Mouse (Mus musculus) cerebellum, postnatal 25 days (tissue): ENCODE data around the gene Lsamp.
A peak's percentile ranks its signal among the peaks of the same experiment; 100 is the strongest.

ENCODE experiments used
- DNase-seq, 2 experiments: peaks; one replicate each; pipeline ENCODE4 v3.0.0; 2021; ENCODE audit warnings: mixed read lengths in 2 of 2

Gene Lsamp

DNA sequence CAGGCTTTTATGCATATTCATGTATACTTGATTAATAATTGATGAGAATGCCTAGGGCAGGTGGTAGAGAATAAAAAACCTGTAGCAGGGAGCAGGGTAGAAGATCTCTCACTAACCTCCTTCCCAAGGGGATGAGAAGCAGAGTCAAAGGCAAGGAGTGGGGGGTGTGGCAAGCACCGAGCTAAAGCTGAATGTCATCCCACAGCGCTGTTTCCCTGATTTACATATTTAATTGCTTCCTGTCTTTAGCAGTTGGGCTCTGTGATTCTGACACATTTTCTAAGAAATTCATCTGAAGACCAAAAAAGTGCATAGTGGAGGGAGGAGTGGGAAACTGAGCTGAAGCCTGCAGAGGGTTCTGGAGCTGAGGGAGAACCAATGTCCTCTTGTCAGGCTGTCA lies 708.1 kb downstream of the Lsamp start:
- no peak for DNase-seq

DNA sequence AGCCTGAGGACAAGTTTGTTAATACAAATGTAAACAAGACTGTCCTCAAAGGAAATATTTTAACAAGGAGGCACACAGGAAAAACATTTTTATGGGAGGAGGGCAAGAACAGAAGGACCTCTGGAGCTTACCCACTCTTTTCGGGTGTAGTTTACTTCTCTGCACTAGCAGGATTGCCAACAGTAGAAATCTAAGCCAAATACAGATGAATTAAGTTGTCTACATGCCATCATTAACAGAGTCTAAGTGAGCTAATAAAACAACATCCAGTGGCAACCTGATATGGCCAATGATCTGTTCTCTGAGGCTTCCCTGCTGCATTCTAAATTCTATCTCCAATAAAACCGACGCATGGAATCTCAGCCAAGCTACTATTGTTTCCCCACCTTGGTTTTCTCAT lies 713.1 kb downstream of the Lsamp start:
- DNase-seq: no peak

DNA sequence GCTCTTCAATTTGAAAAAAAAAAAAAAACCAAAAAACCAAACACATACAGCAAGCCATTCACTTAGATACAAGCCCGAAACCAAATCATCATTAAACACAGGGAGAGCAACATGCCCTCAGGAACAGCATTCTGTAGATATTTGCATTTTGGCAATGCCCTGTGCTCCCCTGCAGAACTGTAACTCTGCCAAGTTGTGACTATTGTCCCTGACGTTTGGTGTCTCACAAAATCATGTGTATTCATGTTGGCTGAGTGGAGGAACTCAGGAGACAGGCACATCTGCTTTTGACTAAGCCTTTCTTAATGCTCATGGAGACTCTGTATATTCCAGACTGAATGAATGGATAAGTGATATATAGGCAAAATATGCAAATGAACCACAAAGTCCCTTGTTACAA lies 724.4 kb downstream of the Lsamp start:
- DNase-seq: peak; percentile 9 to 23

DNA sequence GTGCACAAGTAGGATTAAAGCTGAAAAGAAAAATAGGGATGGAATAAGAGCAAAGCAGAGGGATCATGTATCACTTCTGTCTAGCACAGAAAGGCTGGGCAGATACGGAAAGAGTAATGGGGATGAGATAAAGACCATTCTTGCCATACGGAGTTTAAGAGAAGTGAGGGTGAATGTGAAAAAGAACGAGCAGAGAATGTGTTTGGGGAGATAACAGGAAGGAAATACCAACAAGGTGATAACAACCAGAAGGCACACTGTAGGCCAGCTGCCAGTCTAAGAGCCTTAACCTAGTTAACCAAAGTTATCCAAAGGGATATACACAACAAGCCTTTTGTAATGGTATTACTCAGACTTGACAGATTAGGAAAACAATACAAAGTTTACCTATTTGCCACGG lies 725.4 kb downstream of the Lsamp start:
- DNase-seq: no peak

DNA sequence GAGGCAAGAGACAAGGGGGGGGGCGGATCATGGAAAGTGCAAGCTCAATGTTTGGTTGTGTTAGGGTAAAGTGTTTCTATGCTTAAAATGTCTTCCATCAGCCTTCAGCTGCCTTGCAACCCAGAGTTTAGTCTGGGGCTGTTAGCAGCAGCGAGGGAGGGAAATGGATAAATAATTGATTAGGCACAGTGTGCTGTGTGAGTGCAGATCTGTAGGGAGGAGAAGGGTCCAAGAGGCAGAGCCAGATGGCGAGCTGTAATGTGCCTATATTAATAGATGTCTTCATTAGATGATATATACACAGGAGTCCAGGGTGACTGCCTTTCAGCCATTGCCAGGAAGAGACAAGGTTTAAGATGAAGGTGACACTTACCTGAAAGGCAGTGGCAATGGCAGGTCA lies 725.9 kb downstream of the Lsamp start:
- no peak for DNase-seq

DNA sequence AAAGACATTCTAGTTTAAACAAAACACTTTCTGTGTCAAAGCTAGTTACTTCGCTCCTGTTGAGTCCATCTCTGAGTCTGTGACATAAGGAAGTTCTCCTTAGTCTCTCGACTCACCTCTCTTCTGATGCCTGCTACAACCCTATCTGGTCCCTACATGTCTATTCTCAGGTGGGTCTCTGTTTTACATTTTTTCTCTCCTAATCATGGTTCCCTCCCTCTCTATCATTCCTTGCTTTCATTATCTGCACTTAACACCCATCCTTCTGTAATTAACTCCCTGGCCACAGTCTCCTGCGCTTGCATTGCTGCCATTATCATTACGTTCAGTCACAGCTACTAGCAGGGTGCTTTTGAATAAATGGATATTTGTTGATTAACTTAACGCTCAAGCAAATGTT lies 726.3 kb downstream of the Lsamp start:
- no peak for DNase-seq

DNA sequence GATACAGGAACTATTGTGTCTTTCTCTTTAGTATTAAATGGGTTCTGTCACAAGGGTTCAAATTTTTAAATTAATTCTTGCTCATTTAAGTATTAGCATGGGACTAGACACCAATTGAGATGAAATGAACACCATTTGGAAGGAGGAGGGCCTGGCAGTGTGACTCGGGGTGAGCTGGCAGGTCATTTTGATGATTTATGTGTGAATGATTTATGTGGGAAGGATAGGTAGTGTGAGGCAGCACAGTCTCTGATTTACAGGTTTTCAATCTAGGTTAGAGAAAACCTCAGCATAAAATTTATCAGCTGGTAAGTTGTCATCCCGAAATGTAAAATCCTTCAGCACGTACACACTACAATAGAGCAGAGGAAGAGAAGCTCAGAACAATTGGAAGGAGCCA lies 729.6 kb downstream of the Lsamp start:
- no peak for DNase-seq

DNA sequence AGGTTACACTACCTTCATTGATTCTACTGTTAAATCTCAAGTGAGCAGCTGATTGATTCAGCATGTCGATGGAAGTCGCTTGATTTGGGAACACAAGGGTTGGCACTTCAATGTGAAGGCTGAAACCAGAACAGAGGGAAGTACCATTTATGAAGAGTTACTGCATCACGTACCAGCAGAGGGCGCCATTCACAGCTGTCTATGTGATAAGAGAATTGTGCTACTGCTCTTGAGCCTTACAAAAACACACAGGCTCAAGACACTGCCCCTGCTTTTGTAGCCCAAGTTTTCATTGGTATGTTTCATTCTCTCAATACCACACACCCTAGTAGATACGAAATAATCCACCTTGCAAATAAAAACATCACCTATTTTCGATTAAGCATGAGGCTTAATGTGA lies 754.9 kb downstream of the Lsamp start:
- DNase-seq: peak; percentile 71 to 83

DNA sequence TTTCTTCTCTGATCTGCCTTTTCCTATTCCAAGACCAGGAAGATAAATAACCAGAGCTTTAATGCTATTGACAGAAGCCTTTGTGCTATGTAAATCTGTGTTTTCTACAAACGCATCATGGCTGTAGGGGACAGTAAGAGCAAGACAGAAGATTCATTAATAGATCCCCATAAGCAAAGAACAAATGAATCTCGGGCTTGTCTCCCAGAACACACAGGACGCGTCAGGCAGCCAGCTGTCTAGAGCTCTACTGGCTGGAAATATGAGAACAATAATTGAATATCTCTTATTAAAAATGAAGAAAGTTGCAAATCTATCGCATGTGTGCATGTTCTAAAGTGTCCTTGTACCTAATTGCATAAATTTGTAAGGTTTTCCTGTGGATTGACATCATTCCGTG lies 755.6 kb downstream of the Lsamp start:
- DNase-seq: peak in 1 of 2 experiments; percentile 5

DNA sequence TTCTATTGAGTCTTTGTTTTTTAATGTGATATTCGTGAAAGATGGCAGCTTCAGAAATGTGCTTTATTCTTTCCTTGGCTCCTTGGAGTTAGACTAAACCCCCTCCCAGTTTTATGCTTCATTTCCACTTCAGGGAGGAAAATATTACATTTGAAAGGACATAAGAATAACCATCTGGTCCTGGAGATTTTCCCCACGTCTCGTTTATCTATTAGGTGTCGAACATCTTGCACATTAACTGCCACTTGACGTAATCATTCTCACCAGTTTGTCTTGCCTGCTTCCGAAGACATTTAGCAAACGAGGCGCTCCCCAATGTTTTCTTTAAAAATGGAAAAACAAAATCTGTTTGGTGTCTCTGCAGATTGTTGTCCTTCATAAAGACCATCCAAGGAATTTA lies 756.1 kb downstream of the Lsamp start:
- no peak for DNase-seq

DNA sequence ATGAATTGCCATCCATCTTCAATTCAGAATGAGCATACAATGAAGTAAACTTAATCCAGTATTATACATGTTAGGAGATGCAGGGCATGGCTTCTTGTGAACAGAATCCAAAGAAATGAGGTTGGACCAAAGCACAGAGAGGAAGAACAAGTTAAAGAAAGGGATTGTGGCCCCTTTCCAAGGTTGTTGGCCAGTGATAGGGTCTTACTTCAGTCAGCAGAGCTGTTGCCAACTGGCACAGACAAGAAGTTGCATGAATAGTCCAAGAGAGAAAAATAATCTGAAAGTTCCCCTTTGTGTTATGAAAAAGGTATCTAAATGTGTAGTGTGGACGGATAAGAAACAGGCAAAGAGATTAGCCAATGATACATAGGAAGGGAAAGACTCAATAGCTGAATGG lies 843.0 kb downstream of the Lsamp start:
- DNase-seq: peak in 1 of 2 experiments; percentile 12

DNA sequence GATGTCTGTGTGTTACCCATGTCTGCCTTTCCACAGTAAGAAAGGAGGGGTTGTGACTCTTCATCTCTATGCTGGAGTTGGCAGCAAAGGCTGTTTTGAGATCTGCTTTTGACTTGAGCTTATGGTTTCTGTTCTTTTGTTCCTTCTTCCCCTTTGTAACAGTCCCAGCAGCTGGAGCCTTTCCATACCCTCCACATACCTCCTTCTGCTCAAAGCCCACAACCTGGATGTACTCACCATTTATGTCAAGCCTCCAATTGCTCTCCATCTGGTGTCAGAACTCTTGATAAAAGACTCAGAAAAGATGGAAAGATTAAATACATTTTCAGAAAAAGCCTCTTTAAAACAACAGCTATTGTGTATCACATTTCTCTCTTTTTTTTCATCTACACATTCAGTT lies 847.4 kb downstream of the Lsamp start:
- DNase-seq: no peak

DNA sequence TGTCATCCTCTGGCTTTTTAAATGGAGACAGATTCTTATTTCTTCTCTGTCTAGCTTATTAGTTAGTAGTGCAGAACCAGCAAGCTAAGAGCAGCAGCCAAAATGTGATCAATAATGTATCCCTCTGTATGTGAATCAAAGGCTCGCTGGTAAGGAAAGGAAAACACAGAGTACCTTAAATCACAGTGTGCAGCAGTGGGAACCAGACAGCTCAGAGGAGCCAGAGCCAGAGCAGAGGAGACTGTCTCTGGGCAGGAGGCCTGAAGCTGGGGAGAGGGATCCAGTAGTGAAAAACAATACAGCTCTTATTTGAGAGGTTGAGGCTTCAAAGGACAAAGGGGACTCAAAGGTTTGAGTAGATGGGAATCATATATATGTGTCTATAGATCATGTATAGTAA lies 857.6 kb downstream of the Lsamp start:
- no peak for DNase-seq

DNA sequence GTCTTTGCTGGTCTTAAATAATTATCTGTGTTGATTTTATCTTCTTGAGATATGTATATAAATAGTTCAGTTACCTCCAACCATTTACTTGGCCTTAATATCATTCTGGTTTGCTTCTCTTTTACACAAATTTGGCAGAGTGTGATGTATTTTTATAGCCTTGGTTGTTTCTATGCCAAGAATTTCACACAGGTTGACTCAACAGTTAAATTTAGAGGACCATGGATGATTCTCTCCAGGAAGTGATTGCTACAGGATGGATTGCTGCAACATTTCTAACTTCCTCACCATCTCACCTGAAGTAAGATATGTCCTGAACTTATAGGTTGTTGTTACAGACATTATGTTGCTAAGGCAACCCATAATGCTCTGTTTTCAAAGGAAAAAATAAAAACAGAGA lies 882.6 kb downstream of the Lsamp start:
- no peak for DNase-seq

DNA sequence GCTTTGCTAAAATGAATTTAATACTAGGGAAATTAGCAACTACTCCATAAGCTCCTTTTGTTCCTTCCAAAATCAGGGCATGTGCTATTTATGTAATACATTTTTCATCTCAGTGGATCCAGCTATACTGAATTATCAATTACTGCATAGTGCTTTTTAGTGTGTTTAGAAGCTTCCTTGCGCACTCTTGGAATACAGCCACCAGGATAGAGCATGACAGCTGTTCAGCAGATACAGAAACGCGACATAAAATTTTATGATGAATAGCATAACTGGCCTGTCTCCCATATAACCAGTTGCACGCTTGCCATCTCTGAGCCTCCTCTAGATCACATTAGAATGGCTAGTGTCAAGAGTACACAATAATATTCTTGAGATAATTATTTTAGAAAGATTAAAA lies 894.1 kb downstream of the Lsamp start:
- no peak for DNase-seq

DNA sequence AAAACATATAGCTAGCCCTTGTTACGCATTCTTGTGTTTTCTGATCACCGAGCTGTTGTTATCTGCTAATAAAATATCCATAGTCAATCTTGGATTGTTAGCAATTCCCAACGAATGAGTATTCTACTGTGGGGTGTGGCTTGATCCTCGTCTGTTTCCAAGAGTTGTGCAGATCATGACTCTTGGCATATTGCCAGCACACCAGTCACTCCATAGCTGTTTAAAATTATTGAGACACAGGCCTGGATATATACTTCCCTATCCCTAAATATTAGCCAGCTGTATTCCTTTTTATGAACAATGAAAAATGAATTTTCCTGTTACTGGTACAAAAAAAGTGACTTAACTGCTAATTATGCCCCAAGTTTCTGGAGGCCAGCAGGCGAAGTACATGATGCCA lies 897.8 kb downstream of the Lsamp start:
- no peak for DNase-seq

DNA sequence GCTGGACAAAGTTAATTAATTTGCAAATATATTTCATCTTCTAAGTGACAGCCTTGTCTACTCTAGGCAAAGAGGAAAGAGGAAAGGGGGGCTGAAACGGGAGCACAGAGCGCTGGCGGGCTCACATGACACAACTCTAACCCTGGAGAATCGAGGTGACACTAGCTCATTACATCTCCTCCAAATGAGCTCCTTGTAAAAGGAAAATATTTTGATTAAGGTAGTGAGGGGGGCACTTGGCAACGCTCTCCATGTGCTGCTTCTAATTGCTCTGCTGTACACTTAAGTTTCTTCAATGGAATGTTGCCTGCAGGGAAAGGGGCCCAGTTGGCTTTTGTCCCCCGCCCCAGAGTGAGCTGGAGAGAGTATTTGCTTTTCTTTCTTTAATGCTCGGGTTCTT lies 907.2 kb downstream of the Lsamp start:
- no peak for DNase-seq

DNA sequence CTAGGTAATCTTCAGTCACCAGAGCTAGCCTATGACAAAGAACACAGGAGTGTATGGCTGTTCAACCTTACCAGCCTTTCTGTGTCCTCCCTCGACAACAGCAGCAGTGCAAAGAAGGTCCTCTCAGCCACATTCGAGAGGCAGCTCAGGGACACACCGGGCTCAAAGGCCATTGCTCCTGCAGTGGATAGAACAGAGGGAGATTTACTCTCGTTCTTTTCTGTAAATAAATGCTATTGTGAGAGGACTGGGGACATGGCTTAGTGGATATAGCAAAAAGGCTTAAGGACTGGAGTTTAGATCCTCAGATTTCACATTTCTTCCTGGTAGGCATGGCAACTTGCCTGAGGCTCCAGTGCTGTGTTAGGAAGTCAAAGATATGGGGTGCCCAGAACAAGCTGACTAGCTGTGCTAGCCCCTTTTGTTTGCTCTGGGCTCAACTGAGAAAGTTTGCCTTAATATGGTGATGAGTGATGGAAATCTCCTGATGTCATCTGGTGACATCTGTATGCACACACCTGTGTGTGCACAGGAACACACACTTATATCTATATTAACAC lies 913.7 kb downstream of the Lsamp start:
- no peak for DNase-seq

DNA sequence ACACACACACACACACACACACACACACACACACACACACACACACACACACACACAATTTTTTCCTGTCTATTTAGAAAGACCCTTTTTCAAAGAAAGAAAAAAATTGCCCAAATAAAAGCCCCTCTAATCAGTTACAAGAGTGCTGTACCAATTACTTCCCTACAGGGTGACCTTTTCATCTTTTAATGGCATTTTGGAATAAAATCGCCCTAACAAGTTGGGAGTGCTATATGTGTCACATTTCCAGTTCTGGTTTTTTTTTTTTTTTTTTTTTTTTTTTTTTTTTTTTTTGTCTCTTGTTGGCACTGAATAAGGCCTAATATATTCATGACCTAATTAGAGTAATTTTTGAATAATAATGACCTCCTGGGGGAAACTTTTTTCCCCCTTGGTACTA lies 923.7 kb downstream of the Lsamp start:
- no peak for DNase-seq

DNA sequence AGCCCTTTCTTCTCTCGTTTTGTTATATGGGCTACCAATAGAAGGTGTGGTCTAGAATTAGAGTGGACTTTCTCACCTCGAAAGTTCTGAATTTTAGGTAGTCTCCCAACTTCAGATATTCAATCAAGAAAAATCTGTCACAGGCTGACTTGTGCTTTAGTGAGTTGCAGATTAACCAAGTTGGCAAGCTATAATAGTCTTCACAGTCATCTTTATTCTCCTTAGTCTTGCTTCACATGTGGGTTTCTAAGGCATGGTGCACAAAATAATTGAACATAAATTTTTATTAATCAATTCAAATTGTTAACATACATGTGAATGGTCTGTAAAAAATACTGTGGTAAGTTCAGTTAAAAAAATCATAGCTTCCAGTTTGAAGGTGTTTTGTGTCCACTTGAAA lies 930.0 kb downstream of the Lsamp start:
- no peak for DNase-seq

DNA sequence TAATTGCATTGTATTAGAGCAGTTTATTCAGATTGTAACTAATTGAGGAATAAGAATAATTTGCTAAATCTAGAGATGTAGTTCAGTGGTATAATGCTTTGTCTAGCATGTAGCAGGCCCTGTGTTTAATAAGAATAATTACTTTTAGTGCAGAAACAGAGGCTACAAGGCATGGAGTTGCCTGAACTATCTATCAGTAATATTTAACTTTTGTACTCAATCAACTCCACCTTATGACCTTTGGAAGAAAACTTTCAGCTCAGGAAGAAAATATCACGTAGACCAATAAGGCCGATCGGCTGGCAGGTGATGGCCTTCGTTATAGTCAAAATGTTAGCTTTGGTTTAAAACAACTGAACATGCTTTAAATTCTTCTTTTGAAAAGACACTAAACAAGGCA lies 946.4 kb downstream of the Lsamp start:
- no peak for DNase-seq

DNA sequence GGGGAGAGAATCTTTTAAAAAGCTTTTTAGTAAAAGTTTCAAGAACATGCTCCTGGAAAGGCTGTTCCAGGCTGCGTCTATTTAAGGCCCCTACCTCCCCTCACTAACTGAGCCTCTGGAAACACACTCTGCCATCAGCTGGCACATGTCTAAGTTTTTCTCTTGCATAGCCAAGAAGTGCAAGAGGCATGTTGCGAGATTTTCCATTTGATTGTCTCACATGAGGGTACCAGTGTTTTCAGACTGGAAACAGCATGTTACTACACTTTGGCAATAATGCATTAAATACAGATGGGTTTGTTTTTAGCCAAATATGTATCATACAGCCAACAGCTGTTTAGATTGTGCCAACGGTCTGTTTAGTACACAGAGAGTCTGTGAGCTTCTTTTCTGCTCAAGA lies 958.1 kb downstream of the Lsamp start:
- DNase-seq: no peak

DNA sequence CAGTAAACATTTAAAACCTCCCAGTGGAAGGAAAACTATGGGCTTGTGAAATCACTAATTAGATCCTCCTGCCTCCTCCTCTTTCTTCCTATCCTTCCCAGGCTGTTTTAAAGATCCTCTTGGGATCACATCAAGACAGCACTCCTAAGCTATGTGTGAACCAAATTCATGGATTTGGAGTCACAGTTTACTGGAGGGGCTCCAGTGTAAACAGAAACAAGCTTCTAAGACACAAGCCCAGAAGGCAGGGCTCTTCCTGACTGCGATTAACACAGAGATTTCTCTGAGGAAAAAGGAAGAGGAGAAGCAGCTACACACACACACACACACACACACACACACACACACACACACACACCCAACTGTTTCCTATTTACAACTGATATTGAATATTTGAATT lies 961.7 kb downstream of the Lsamp start:
- no peak for DNase-seq

DNA sequence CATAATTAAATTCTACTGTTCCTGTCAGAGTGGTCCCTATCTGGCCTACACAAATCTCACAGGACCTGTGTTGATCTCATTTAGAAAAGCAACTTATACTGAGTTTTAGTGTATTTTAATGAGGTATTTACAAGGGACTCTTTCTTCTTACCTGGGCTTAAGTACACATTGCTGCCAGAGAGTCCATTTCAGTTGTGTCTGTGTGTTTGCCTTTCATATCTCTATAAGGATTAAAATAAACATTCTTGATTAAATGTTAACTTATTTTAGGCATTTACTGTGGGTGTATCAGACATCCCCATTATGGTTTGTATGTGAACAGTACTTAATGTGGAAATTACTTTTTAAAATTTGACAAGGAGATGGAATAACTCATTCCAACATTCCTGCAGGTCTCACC lies 963.9 kb downstream of the Lsamp start:
- DNase-seq: no peak

DNA sequence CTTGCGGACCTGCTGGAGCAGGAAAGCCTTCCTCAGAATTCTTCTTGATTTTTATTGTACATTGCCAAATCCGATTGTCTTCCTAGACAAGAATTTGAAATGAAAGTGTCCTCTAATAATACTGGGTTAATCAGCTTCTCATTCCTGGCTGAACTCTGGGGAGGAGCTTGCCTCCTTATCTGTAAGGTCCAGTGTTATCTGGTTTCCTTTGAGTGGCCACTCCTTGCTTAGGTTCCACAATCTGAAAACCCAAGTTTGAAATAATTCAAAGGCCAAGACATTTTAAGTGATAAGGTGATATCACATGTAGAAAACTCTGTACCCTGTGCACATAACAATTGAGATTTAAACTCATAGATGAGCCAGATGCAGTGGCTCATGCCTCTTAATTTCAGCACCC lies 975.0 kb downstream of the Lsamp start:
- DNase-seq: no peak

DNA sequence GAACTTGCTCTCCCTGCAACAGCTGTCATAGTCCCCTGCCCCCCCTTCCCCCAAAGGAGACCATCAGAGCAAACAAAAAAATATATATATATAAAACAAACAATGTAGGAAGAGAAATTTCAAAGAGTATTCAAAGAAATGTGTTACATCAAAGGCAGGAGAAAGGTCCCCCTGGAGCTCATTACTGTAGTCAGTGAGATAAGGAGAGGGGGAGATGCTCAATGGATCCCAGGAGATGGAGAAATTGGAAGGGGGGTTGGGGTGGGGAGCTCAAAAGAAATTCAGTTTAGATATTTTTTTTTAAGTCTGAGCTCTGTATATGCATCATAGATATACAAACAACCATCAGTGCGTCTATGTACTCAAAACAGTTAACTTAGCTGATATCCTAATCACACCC lies 976.4 kb downstream of the Lsamp start:
- no peak for DNase-seq
